Mouse (Mus musculus): ENCODE measurements around the gene 1700113H08Rik.

Gene 1700113H08Rik

DNA sequence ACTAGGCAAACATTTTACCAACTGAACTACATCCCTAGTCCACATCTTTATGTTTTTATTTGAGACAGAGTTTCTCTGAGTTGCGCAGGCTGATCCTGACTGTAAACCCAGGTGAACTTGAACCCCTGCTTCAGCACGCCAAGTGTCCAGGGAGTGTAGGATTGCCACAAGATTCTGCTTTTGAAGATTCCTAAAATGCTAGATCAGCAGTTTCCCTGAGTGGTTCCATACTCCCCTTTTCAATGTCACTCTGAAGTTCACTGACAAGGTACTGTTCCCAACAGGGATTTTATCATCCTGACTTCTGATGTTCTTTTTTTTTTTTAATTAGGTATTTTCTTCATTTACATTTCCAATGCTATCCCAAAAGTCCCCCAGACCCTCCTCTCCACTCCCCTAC, 140.9 kb downstream of the 1700113H08Rik start:
- no peak for DNase-seq (ENCODE audit: low spot score in 2 of 2)

- DNase-seq (ENCODE audit: low spot score in 2 of 2) = peak in 1 of 2 experiments; percentile 33
Observed at GRCm38 (mm10) chr10:87209466-87209865, 151.6 kb downstream of the 1700113H08Rik start.

DNA sequence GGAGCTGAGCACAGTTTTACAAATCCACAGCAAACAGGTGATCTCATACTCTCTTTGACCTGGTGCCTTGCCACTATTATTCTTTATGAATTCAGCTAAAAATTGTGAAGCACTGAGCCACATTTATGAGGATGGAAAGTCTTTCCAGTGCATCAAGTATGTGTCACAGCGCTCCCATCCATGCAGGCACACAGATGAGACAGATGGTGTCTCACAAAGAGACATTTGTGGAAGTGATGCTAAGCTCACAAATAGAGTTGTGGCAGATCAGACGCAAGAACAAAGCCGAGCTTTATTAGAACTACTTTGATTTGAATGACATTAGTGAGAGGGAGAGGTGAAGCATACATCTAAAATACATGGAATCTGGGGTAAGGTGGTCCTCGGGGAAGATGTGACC, 153.2 kb downstream of the 1700113H08Rik start:
- DNase-seq (ENCODE audit: low spot score in 2 of 2) = no peak

DNA sequence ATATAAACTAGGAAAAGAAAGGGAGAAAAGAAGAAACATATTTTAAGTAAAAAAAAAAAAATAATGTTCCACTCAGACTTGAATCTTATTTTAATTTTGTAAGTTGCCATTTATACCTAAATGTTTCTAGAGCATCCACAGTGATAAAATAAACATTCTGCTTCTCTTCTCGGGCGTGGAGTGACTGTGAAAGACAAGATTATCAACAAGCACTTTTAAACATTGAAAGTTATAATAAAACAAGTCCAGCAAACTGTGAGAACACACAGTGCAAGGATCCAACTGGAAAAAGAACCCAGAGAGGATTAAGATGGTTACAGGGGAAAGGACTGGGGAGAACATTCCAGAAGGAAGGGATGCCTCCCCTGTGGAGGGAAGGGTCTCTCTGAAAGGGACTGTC, 155.0 kb downstream of the 1700113H08Rik start:
- DNase-seq (ENCODE audit: low spot score in 2 of 2) = no peak

DNA sequence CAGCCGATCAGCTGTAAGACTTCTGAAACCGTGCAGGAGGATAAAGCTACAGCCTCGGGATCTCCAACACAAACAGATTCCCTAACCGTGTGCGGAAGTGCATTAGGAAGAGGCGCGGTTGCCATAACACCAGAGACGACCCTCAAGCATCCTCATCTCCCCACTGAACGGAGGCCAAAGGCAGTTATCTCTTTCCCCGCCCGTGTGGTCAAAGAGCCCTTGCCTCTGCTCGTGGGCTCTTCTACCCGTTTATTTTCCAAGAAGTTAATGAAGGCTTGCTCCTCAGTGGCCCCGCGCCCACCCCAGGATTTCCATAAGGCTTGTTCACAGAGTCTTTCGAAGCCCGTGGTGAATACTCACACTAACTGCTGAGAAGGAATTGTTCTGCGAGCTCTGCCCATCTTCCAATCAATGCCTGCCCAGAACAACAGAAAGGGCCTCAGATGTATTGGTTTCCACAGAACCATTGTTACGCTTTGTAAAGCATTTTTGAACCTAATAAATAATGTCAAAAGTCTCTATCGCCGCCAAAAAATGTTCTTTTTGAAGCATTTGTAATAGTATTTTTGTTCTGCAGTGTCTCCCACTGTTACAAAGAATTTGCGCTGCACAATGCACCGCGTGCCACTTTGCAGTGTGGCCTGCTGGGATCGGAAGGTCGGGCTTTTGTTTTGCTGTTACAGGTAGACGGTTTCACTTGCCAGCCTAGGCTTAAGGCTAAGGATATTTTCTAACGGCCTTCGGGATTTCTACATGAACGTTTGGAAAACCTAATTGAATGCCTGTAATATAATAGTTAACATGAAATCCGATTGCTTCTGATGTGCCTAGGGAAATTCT, 172.4 kb downstream of the 1700113H08Rik start:
- DNase-seq (ENCODE audit: low spot score in 2 of 2) = no peak

DNA sequence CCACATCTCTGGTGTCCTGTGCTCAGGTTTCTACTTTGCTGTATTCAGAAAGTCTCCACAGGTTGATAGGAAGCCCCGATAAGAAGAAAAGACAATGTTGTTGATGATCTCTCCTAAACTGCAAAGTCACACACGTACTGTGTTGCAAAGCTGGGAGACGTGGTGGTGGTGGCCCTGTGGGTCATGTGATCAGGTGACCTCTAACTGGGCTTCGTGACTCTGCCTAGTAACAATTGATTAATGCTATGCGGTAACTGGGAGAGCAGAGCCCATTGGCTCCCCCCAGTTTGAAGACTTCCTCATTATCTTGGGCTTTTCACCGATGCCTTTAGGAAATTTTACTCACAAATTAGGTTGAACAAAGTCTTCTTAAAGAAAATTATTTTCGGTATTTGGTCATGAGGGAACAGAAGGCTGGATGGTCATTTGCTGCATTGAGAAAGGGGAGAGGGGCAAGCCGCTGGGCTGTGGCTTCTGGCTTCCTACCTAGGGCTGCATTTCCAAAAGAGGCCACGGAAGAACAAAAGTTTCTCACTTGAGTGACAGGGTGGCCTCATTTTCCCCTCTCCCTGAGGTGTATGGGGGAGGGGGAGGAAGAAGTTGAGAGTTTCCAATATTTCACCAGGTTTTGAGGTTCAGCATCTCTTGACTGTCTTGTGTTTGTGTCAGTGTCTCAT, 181.6 kb downstream of the 1700113H08Rik start:
- DNase-seq (ENCODE audit: low spot score in 2 of 2) = no peak

DNA sequence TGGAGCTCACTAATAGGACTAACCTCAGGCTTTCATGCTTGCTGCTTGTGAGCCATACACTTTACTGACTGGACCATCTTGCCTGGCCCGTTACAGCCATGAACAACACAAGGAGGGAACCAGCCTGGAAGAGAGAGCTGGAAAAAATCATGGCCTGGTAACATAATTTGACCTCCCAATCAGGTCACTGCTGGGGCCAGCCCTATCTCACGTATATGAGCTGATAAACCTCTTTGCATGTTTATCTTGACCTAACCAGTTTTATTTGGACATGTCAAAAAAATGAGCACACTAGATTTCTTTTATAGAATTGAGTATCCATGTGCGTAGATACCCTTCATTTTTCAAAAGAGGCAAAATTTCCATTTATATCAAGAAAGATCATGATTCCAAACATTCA, 213.9 kb downstream of the 1700113H08Rik start:
- no peak for DNase-seq (ENCODE audit: low spot score in 2 of 2)

- DNase-seq (ENCODE audit: low spot score in 2 of 2) = no peak
Observed at GRCm38 (mm10) chr10:87272133-87272622, 214.3 kb downstream of the 1700113H08Rik start.

GRCm38 (mm10) chr10:87275075-87275474, 217.2 kb downstream of the 1700113H08Rik start:
- no peak for DNase-seq (ENCODE audit: low spot score in 2 of 2)
